Mouse (Mus musculus): Measurements from ENCODE around the gene Aldoc. TPM values are rescaled to one million over a fixed set of nuclear protein-coding genes. Genes with fewer than 3 reads are reported as not detected.

Gene Aldoc
- total and polyA plus RNA-seq, 2 experiments from 2014 or later: 187 to 219 TPM

GRCm38 (mm10) chr11:78322076-78322831, 514 bp upstream of the Aldoc start:
- H3K4me2 ChIP-seq (ENCODE audit: low read depth): peak overlapping the region; percentile 37
- 0 out of 2 replicates have a peak overlapping the region, but pooled peaks have one; percentile 0 for H3K9ac ChIP-seq
- H3K4me3 ChIP-seq (ENCODE audit: low read depth, low read length): peak overlapping the region; percentile 22
- peak; percentile 25 for DNase-seq
- H3K36me3 ChIP-seq (ENCODE audit: insufficient read depth): no peaks in the 10 kb centered on the region
- WGBS: 20% methylated on average over 2 of the region's 2 CpGs
- no peak for TF ChIP-seq CTCF (IDR thresholded peaks at IDR 0.05; ENCODE audit: low read depth)
- H3K9me3 ChIP-seq (ENCODE audit: low read length): no peaks in the 10 kb centered on the region
- H3K4me1 ChIP-seq (ENCODE audit: insufficient read depth): no peaks in the 10 kb centered on the region
- no peaks in the 10 kb centered on the region for H3K27me3 ChIP-seq (ENCODE audit: insufficient read depth, low read length)
- ATAC-seq: peak; percentile 66
- peak overlapping the region; percentile 60 for H3K27ac ChIP-seq (ENCODE audit: low read depth, low read length)

- TF ChIP-seq CTCF (IDR thresholded peaks at IDR 0.05; ENCODE audit: low read depth): no peak
- ATAC-seq (no peak), DNase-seq (peak; percentile 47)
- no peaks in the 10 kb centered on the region for H3K4me1 ChIP-seq (ENCODE audit: insufficient read depth)
- H3K9ac ChIP-seq: no peak overlapping the region
- 53% methylated on average over 15 of the region's 15 CpGs for WGBS
- H3K9me3 ChIP-seq (ENCODE audit: low read length): no peaks in the 10 kb centered on the region
- H3K4me2 ChIP-seq (ENCODE audit: low read depth): peak overlapping the region; percentile 37
- no peaks in the 10 kb centered on the region for H3K27me3 ChIP-seq (ENCODE audit: insufficient read depth, low read length)
- peak overlapping the region; percentile 60 for H3K27ac ChIP-seq (ENCODE audit: low read depth, low read length)
- no peaks in the 10 kb centered on the region for H3K36me3 ChIP-seq (ENCODE audit: insufficient read depth)
- H3K4me3 ChIP-seq (ENCODE audit: low read depth, low read length): no peak overlapping the region
Observed at GRCm38 (mm10) chr11:78324000-78324785, 1.4 kb downstream of the Aldoc start.

DNA sequence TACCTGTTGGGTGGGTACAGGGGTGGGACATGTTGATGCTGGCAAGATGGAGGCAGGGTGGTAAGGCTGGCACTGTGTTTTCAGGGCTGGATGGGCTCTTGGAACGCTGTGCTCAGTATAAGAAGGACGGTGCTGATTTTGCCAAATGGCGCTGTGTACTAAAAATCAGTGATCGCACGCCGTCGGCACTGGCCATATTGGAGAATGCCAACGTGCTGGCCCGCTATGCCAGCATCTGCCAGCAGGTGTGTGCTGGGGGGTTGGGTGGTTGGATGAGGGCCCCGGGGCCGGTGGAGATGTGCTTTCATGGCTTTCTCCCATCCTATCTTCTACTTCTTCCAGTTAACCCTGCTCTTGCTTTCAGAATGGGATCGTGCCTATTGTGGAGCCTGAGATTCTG, 2.2 kb downstream of the Aldoc start:
- Histone ChIP-seq H3K9me3 (ENCODE audit: low read length) (no peaks in the 10 kb centered on the region), H3K27me3 (ENCODE audit: insufficient read depth, low read length) (no peaks in the 10 kb centered on the region), H3K27ac (ENCODE audit: low read depth, low read length) (no peak overlapping the region), H3K4me1 (ENCODE audit: insufficient read depth) (no peaks in the 10 kb centered on the region), H3K4me3 (ENCODE audit: low read depth, low read length) (no peak overlapping the region), H3K4me2 (ENCODE audit: low read depth) (peak overlapping the region; percentile 37), H3K9ac (no peak overlapping the region), H3K36me3 (ENCODE audit: insufficient read depth) (no peaks in the 10 kb centered on the region)
- no peak for ATAC-seq
- no peak for DNase-seq
- TF ChIP-seq CTCF (IDR thresholded peaks at IDR 0.05; ENCODE audit: low read depth): no peak; the same call in 1 of the 2 replicates
- 79% methylated on average over 12 of the region's 12 CpGs for WGBS

DNA sequence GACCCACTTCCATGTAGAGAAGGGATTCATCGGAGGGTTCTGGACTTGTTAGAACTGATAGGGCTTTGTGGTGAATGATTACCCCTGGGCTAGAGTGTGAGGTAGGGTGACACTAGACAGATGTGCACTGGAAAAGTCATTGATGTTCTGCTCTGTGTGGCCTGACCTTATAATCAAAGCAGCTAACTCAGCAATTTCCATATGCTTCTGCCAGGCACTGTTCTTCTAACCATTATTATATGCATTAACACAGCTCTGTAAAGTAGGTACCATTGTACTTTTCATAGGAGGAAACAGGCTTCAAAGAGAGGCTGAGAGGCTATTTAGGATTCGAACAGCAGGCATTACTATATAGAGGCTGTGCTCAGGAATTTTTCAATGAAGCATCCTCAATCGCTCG, 4.4 kb downstream of the Aldoc start:
- no peak for ATAC-seq
- no peak for DNase-seq
- Histone ChIP-seq H3K4me1 (ENCODE audit: insufficient read depth) (no peaks in the 10 kb centered on the region), H3K27ac (ENCODE audit: low read depth, low read length) (no peak overlapping the region), H3K27me3 (ENCODE audit: insufficient read depth, low read length) (no peaks in the 10 kb centered on the region), H3K9me3 (ENCODE audit: low read length) (no peaks in the 10 kb centered on the region), H3K4me3 (ENCODE audit: low read depth, low read length) (no peak overlapping the region), H3K9ac (no peak overlapping the region), H3K4me2 (ENCODE audit: low read depth) (no peak overlapping the region), H3K36me3 (ENCODE audit: insufficient read depth) (no peaks in the 10 kb centered on the region)
- 87% methylated on average over 4 of the region's 4 CpGs for WGBS
- no peak for TF ChIP-seq CTCF (IDR thresholded peaks at IDR 0.05; ENCODE audit: low read depth)

DNA sequence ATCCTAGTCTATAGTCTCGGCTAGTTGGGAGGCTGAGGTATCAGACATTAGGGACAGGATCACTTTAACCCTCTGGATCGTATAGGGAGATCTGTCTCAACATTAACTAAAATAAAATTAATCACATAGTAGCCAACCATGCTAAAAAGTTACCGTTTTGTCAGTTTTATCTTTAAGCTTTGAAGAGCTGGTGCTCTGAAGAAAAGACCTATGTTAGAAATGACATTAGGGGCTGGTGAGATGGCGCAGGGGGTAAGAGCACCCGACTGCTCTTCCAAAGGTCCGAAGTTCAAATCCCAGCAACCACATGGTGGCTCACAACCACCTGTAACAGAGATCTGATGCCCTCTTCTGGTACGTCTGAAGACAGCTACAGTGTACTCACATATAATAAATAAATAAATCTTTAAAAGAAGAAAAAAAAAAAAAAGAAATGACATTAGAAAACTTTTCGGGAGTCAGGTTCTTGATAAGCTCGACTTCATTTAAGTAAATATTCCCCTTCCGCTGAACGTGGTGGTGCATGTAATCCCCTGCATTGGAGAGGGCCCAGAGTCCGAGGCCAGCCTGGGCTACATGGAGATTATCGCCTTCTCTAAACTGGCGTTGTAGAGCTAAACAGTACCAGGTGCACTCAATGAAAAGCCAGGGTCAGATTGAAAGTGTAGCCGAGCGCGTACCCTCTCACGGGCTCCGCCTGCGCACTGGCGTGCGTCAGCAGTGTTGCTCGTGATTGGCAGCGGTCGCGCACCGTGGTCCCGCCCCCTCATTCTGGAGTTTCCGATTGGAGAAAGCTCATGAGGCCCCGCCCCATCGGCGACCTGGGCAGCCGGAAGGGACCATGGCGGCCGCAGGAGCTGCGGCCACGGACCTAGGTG, 5.1 kb downstream of the Aldoc start, which contains the start of gene Pigs:
Pigs (plus strand) TSS at position 782 of the 878 bp plus-strand sequence.
- no peaks in the 10 kb centered on the region for H3K9me3 ChIP-seq (ENCODE audit: low read length)
- H3K4me1 ChIP-seq (ENCODE audit: insufficient read depth): no peaks in the 10 kb centered on the region
- 0 out of 2 replicates have a peak, but pooled peaks cover 1% of the 10 kb centered on the region for H3K36me3 ChIP-seq (ENCODE audit: insufficient read depth)
- H3K27me3 ChIP-seq (ENCODE audit: insufficient read depth, low read length): no peaks in the 10 kb centered on the region
- ATAC-seq: peak; percentile 98
- H3K9ac ChIP-seq: peak within 1 kb of the TSS; percentile 81
- TF ChIP-seq CTCF (IDR thresholded peaks at IDR 0.05; ENCODE audit: low read depth): peak; percentile 34; the same call in 1 of the 2 replicates
- DNase-seq: peak; percentile 94
- peak within 1 kb of the TSS; percentile 88 for H3K4me3 ChIP-seq (ENCODE audit: low read depth, low read length)
- peak within 1 kb of the TSS; percentile 66 for H3K4me2 ChIP-seq (ENCODE audit: low read depth)
- 15% methylated on average over 37 of the region's 37 CpGs for whole genome bisulfite sequencing
- 0 out of 2 replicates have a peak within 1 kb of the TSS, but pooled peaks have one; percentile 50 for H3K27ac ChIP-seq (ENCODE audit: low read depth, low read length)

DNA sequence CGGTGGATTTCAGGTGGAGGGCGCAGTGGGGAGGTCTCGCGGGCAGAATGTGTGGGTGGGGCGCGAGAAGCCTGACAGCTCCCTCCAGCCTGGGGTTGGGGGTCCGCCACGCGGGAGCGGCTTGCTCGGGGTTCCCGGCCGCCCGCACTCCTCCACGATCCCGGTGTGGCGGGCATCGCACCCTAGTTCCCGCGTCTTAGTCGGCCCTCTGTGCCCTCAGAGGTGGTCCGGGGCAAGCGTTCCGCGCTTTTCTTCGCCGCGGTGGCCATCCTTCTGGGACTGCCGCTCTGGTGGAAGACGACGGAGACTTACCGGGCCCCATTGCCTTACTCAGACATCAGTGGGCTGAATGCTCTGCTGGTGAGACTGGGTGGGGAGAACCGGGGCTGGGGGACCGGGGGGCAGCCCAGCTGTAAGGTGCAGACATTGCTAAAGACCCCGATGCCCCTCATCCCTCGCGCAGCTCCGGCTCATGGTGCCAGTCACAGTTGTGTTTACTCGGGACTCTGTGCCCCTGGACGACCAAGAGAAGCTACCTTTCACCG, 5.8 kb downstream of the Aldoc start:
- under 1% methylated on average over 41 of the region's 41 CpGs for whole genome bisulfite sequencing
- no peak for TF ChIP-seq CTCF (IDR thresholded peaks at IDR 0.05; ENCODE audit: low read depth)

More for the DNA sequence above, 5.8 kb downstream of the Aldoc start:
- 0 out of 2 replicates have a peak overlapping the region, but pooled peaks have one; percentile 50 for H3K27ac ChIP-seq (ENCODE audit: low read depth, low read length)
- peak; percentile 67 for ATAC-seq
- H3K27me3 ChIP-seq (ENCODE audit: insufficient read depth, low read length): no peaks in the 10 kb centered on the region
- peaks cover 9% of the 10 kb centered on the region for H3K36me3 ChIP-seq (ENCODE audit: insufficient read depth)
- DNase-seq: no peak
- H3K4me3 ChIP-seq (ENCODE audit: low read depth, low read length): peak overlapping the region; percentile 88
- H3K4me2 ChIP-seq (ENCODE audit: low read depth): peak overlapping the region; percentile 66
- no peaks in the 10 kb centered on the region for H3K9me3 ChIP-seq (ENCODE audit: low read length)
- peak overlapping the region; percentile 81 for H3K9ac ChIP-seq
- no peaks in the 10 kb centered on the region for H3K4me1 ChIP-seq (ENCODE audit: insufficient read depth)

All from forebrain, postnatal 0 days (tissue).